Mouse (Mus musculus): ENCODE measurements around the gene Cdkl4.

- TF ChIP-seq CTCF (IDR thresholded peaks at IDR 0.05; ENCODE audit: low read depth, low read length) (no peak), POLR2A (IDR thresholded peaks at IDR 0.05; ENCODE audit: borderline replicate concordance, low read depth, low read length) (no peak)
Observed at GRCm38 (mm10) chr17:80501037-80501804, 76.4 kb downstream of the Cdkl4 start.
